Mouse (Mus musculus) liver, embryonic 14.5 days (tissue): Measurements from ENCODE around the gene Ryr1. TPM values are rescaled to one million over a fixed set of nuclear protein-coding genes. Genes with fewer than 3 reads are reported as not detected.

ENCODE experiments used
- ATAC-seq: fragments of 200-750 bp; cut with Nextera tagmentation; 2 replicates; pipeline ENCODE4 v1.8.0; 2017; ENCODE audit warnings: moderate number of reproducible peaks, mild to moderate bottlenecking, moderate library complexity; ENCODE audit not compliant: insufficient read depth
- DNase-seq, 3 experiments: peaks; one replicate each; pipeline ENCODE4 v3.0.0-alpha.2; 2012 to 2013; ENCODE audit warnings: low read depth in 3 of 3, low spot score in 3 of 3
- H3K27ac ChIP-seq: fragments of 300-500 bp; sonication (generic); 2 replicates; pipeline ENCODE4 v1.5.1; 2014; ENCODE audit warnings: moderate library complexity, mild to moderate bottlenecking, control low read depth, inconsistent platforms
- H3K27me3 ChIP-seq: fragments of 300-500 bp; sonication (generic); 2 replicates; pipeline ENCODE4 v1.6.1; 2014; ENCODE audit warnings: mild to moderate bottlenecking, low read length, moderate library complexity; ENCODE audit not compliant: control insufficient read depth, insufficient read depth
- H3K36me3 ChIP-seq: fragments of 300-500 bp; sonication (generic); replicated peaks from 2 replicates; pipeline ENCODE4 v1.6.1; 2014; ENCODE audit warnings: low read depth; ENCODE audit not compliant: control insufficient read depth, insufficient read depth
- H3K4me1 ChIP-seq, 2 experiments: fragments of 200-500 bp in 1 of 2; fragments of 300-500 bp in 1 of 2; sonication (generic) in 1 of 2; replicated peaks; 2 replicates each; pipeline ENCODE4 v1.6.1; 2012 to 2014; ENCODE audit warnings: antibody characterized with exemption in 1 of 2, inconsistent platforms in 1 of 2, low read length in 1 of 2; ENCODE audit not compliant: control insufficient read depth in 2 of 2, insufficient read depth in 2 of 2
- H3K4me2 ChIP-seq: fragments of 300-500 bp; sonication (generic); 2 replicates; pipeline ENCODE4 v1.6.1; 2014; ENCODE audit warnings: low read depth, mild to moderate bottlenecking, control low read depth, moderate library complexity
- H3K4me3 ChIP-seq, 2 experiments: fragments of 200-500 bp in 1 of 2; fragments of 300-500 bp in 1 of 2; sonication (generic) in 1 of 2; 2 replicates each; pipeline ENCODE4 v1.5.1; 2012 to 2014; ENCODE audit warnings: low read depth in 2 of 2, low read length in 2 of 2, mild to moderate bottlenecking in 2 of 2, control low read depth in 1 of 2, inconsistent platforms in 1 of 2, moderate library complexity in 1 of 2; ENCODE audit not compliant: insufficient read depth in 1 of 2
- H3K9ac ChIP-seq: fragments of 300-500 bp; sonication (generic); replicated peaks from 2 replicates; pipeline ENCODE4 v1.6.1; 2014; ENCODE audit warnings: mild to moderate bottlenecking, control low read depth, moderate library complexity
- H3K9me3 ChIP-seq: fragments of 300-500 bp; sonication (generic); 2 replicates; pipeline ENCODE4 v1.6.1; 2016; ENCODE audit warnings: low read length, mixed read lengths; ENCODE audit not compliant: control insufficient read depth
- CTCF ChIP-seq: IDR thresholded peaks from 2 replicates; pipeline ENCODE4 v1.5.1; 2016; ENCODE audit warnings: antibody characterized with exemption, low read depth, control low read depth
- EP300 ChIP-seq: IDR thresholded peaks from 2 replicates; pipeline ENCODE4 v1.6.1; 2016; ENCODE audit warnings: antibody characterized with exemption, low read depth
- WGBS: fragments of 180-500 bp; shearing (Covaris S2); extraction: QIAGEN DNeasy Blood & Tissue Kit; methylation state at CpG from one replicate; pipeline ENCODE4 v1.1.7; 2014; ENCODE audit not compliant: insufficient replicate concordance; 5-methylcytosine and 5-hydroxymethylcytosine counted together
- polyA plus RNA-seq, 2 experiments: library from polyadenylated mRNA; depleted of rRNA in 1 of 2; stranded (reverse) in 1 of 2; unstranded in 1 of 2; fragments of >200 nt; fragmentation: Nextera tagmentation in 1 of 2; extraction: Ambion mirVana in 1 of 2; gene quantifications; 2 replicates each; pipeline versions ENCODE4 v1.2.1 to v1.2.3; 2012 to 2014

The Ryr1 gene
- polyA plus RNA-seq, 2 experiments, result 0.06 to 0.08 TPM

GRCm38 (mm10) chr7:28981651-28982273, 143.2 kb downstream of the Ryr1 start, which contains the start of the genes Eif3k and Map4k1:
TSS of gene Eif3k (minus strand) at chr7:28981864.
TSS of gene Map4k1 (plus strand) at chr7:28982050.
- WGBS, result under 1% methylated on average over 36 of the region's 36 CpGs
- DNase-seq, result peak; percentile 99

GRCm38 (mm10) chr7:28977556-28977955, 147.4 kb downstream of the Ryr1 start:
- Histone ChIP-seq H3K36me3 (peaks cover 56% of the 10 kb centered on the region), H3K9ac (no peak overlapping the region), H3K27ac (no peak overlapping the region), H3K9me3 (no peaks in the 10 kb centered on the region), H3K4me2 (no peak overlapping the region), H3K4me1 (peaks cover 4 to 8% of the 10 kb centered on the region in 2 experiments; a peak in 3 of 4 replicates), H3K27me3 (no peaks in the 10 kb centered on the region), H3K4me3 (no peak overlapping the region)
- WGBS, result 85% methylated on average over 9 of the region's 9 CpGs
- DNase-seq, result no peak
- ATAC-seq, result no peak
- TF ChIP-seq EP300 (no peak), CTCF (no peak)

More at GRCm38 (mm10) chr7:28981651-28982273, 143.2 kb downstream of the Ryr1 start, which contains the start of the genes Eif3k and Map4k1:
- Histone ChIP-seq H3K27ac (peak within 1 kb of the TSS; percentile 82), H3K9ac (peak within 1 kb of the TSS; percentile 85), H3K27me3 (no peaks in the 10 kb centered on the region), H3K4me3 (peak within 1 kb of the TSS; percentile 90 to 99), H3K4me1 (peaks cover 16 to 22% of the 10 kb centered on the region in 2 experiments), H3K4me2 (peak within 1 kb of the TSS; percentile 90), H3K36me3 (peaks cover 29% of the 10 kb centered on the region), H3K9me3 (no peaks in the 10 kb centered on the region)
- peak; percentile 93 for ATAC-seq
- TF ChIP-seq EP300, result no peak; the same call in 1 of the 2 replicates
- TF ChIP-seq CTCF, result 0 out of 2 replicates have a peak, but pooled peaks have one; percentile 9

- Histone ChIP-seq H3K4me2 (no peak overlapping the region), H3K4me1 (0 out of 4 replicates have a peak, but pooled peaks cover 0 to 5% of the 10 kb centered on the region in 2 experiments), H3K9ac (no peak overlapping the region), H3K4me3 (no peak overlapping the region), H3K27me3 (no peaks in the 10 kb centered on the region), H3K9me3 (no peaks in the 10 kb centered on the region), H3K36me3 (peaks cover 48% of the 10 kb centered on the region), H3K27ac (no peak overlapping the region)
- no peak for DNase-seq
- ATAC-seq, result no peak
- TF ChIP-seq EP300 (no peak), CTCF (peak; percentile 18; the same call in 1 of the 2 replicates)
- WGBS, result 76% methylated on average over 8 of the region's 8 CpGs
Observed at GRCm38 (mm10) chr7:28973025-28973424, 152.0 kb downstream of the Ryr1 start.

- Histone ChIP-seq H3K4me3 (no peak overlapping the region), H3K27ac (no peak overlapping the region), H3K4me1 (0 out of 4 replicates have a peak, but pooled peaks cover 0 to 5% of the 10 kb centered on the region in 2 experiments), H3K27me3 (no peaks in the 10 kb centered on the region), H3K9me3 (no peaks in the 10 kb centered on the region), H3K9ac (no peak overlapping the region), H3K36me3 (peaks cover 43% of the 10 kb centered on the region), H3K4me2 (no peak overlapping the region)
- peak; percentile 93 for TF ChIP-seq CTCF
- no peak for TF ChIP-seq EP300
- WGBS, result 67% methylated on average over 8 of the region's 8 CpGs
- no peak for ATAC-seq
- peak in 2 of 3 experiments; percentile 55 to 65 for DNase-seq
Observed at GRCm38 (mm10) chr7:28972542-28972985, 152.4 kb downstream of the Ryr1 start.

GRCm38 (mm10) chr7:28971770-28972269, 153.2 kb downstream of the Ryr1 start:
- DNase-seq (no peak), ATAC-seq (no peak)
- no peaks in the 10 kb centered on the region for H3K9me3 ChIP-seq
- H3K27me3 ChIP-seq, result no peaks in the 10 kb centered on the region
- H3K4me1 ChIP-seq, result 0 out of 4 replicates have a peak, but pooled peaks cover 0 to 5% of the 10 kb centered on the region in 2 experiments
- H3K9ac ChIP-seq, result no peak overlapping the region
- no peak overlapping the region for H3K4me3 ChIP-seq
- H3K27ac ChIP-seq, result no peak overlapping the region
- H3K36me3 ChIP-seq, result peaks cover 36% of the 10 kb centered on the region
- TF ChIP-seq CTCF (no peak), EP300 (no peak)
- WGBS, result 72% methylated on average over 6 of the region's 6 CpGs
- no peak overlapping the region for H3K4me2 ChIP-seq
